Mouse (Mus musculus) stomach, embryonic 15.5 days (tissue): ENCODE results near the gene Olfr661. TPM values are rescaled to one million over a fixed set of nuclear protein-coding genes. Genes with fewer than 3 reads are reported as not detected.
A peak's percentile ranks its signal among the peaks of the same experiment; 100 is the strongest.

Experiments used
- ATAC-seq: fragments of 200-750 bp; cut with Nextera tagmentation; 2 replicates; pipeline ENCODE4 v1.8.0; 2017; ENCODE audit warnings: low read depth, moderate number of reproducible peaks, moderate TSS enrichment; ENCODE audit not compliant: insufficient read depth, low FRiP score
- H3K27ac ChIP-seq: fragments of 300-500 bp; sonication (generic); 2 replicates; pipeline ENCODE4 v1.5.1; 2015; ENCODE audit warnings: mild to moderate bottlenecking, inconsistent platforms
- H3K27me3 ChIP-seq: fragments of 300-500 bp; sonication (generic); replicated peaks from 2 replicates; pipeline ENCODE4 v1.6.1; 2015; ENCODE audit warnings: inconsistent platforms
- H3K36me3 ChIP-seq: fragments of 300-500 bp; sonication (generic); 2 replicates; pipeline ENCODE4 v1.6.1; 2015; ENCODE audit warnings: inconsistent platforms
- H3K4me1 ChIP-seq: fragments of 300-500 bp; sonication (generic); 2 replicates; pipeline ENCODE4 v1.6.1; 2015; ENCODE audit warnings: inconsistent platforms
- H3K4me2 ChIP-seq: fragments of 300-500 bp; sonication (generic); 2 replicates; pipeline ENCODE4 v1.6.1; 2015; ENCODE audit warnings: mild to moderate bottlenecking, inconsistent platforms
- H3K4me3 ChIP-seq: fragments of 300-500 bp; sonication (generic); replicated peaks from 2 replicates; pipeline ENCODE4 v1.5.1; 2015; ENCODE audit warnings: inconsistent platforms
- H3K9ac ChIP-seq: fragments of 300-500 bp; sonication (generic); 2 replicates; pipeline ENCODE4 v1.6.1; 2015; ENCODE audit warnings: inconsistent platforms
- H3K9me3 ChIP-seq: fragments of 300-500 bp; sonication (generic); 2 replicates; pipeline ENCODE4 v1.6.1; 2016; ENCODE audit warnings: inconsistent platforms
- WGBS: fragments of 180-500 bp; shearing (Covaris S2); methylation state at CpG from one replicate; pipeline ENCODE4 v1.1.7; 2015; 5-methylcytosine and 5-hydroxymethylcytosine counted together
- polyA plus RNA-seq: library from polyadenylated mRNA; unstranded; fragments of >200 nt; fragmentation: Nextera tagmentation; extraction: Ambion mirVana; gene quantifications from 2 replicates; pipeline ENCODE4 v1.2.1, GENCODE M21; 2015

Gene Olfr661
- not detected in 2 replicates for polyA plus RNA-seq

- Histone ChIP-seq H3K9ac (no peak within 1 kb of the TSS), H3K27me3 (no peaks in the 10 kb centered on the region), H3K27ac (no peak within 1 kb of the TSS), H3K4me1 (no peaks in the 10 kb centered on the region), H3K4me3 (no peak within 1 kb of the TSS), H3K9me3 (no peaks in the 10 kb centered on the region), H3K36me3 (no peaks in the 10 kb centered on the region), H3K4me2 (no peak within 1 kb of the TSS)
- 83% methylated on average over 2 of the region's 2 CpGs for WGBS
- ATAC-seq: no peak
These were observed at the start of gene Olfr661 for GRCm38 (mm10) chr7:104686201-104686600. Gene Olfr661, plus strand, starts transcription at chr7:104686501.

- 23% methylated on average over 21 of the region's 22 CpGs for WGBS
- no peak within 1 kb of the TSS for H3K27ac ChIP-seq
- no peaks in the 10 kb centered on the region for H3K27me3 ChIP-seq
- ATAC-seq: no peak
- H3K9ac ChIP-seq: no peak within 1 kb of the TSS
- H3K4me3 ChIP-seq: peak within 1 kb of the TSS; percentile 23
- no peaks in the 10 kb centered on the region for H3K9me3 ChIP-seq
- H3K4me2 ChIP-seq: peak within 1 kb of the TSS; percentile 45
- no peaks in the 10 kb centered on the region for H3K4me1 ChIP-seq
- H3K36me3 ChIP-seq: no peaks in the 10 kb centered on the region
These were observed 39.3 kb upstream of the Olfr661 start, which contains the start of gene Olfr658 for GRCm38 (mm10) chr7:104646841-104647482. Gene Olfr658, minus strand, starts transcription at chr7:104647305.

GRCm38 (mm10) chr7:104666453-104666852 lies 19.8 kb upstream of the Olfr661 start, which contains the start of gene Olfr659:
Gene Olfr659, plus strand, starts transcription at chr7:104666753.
- Histone ChIP-seq H3K9ac (no peak within 1 kb of the TSS), H3K4me1 (no peaks in the 10 kb centered on the region), H3K4me2 (no peak within 1 kb of the TSS), H3K27me3 (no peaks in the 10 kb centered on the region), H3K9me3 (no peaks in the 10 kb centered on the region), H3K36me3 (no peaks in the 10 kb centered on the region), H3K4me3 (no peak within 1 kb of the TSS), H3K27ac (no peak within 1 kb of the TSS)
- no peak for ATAC-seq
- WGBS: 85% methylated on average over 3 of the region's 3 CpGs

Other genes with a start within 250 kb of the Olfr661 start
- gene Trim30a, start 221.3 kb upstream of the Olfr661 start, polyA plus RNA-seq: 1.8 and 2.2 TPM in 2 replicates
- 0.64 and 0.74 TPM in 2 replicates for gene Trim30d, start 178.7 kb upstream of the Olfr661 start, polyA plus RNA-seq
- not detected in 2 replicates for gene Olfr651, start 136.4 kb upstream of the Olfr661 start, polyA plus RNA-seq
- gene Olfr652, start 125.6 kb upstream of the Olfr661 start, polyA plus RNA-seq: not detected in 2 replicates
- gene Olfr653, start 109.2 kb upstream of the Olfr661 start, polyA plus RNA-seq: not detected in 2 replicates
- gene Olfr654, start 99.5 kb upstream of the Olfr661 start, polyA plus RNA-seq: not detected in 2 replicates
- gene Olfr655, start 84.7 kb upstream of the Olfr661 start, polyA plus RNA-seq: not detected in 2 replicates
- gene Olfr656, start 72.5 kb upstream of the Olfr661 start, polyA plus RNA-seq: not detected in 2 replicates
- not detected in 2 replicates for gene Olfr657, start 61.7 kb upstream of the Olfr661 start, polyA plus RNA-seq
- gene Olfr658, start 39.2 kb upstream of the Olfr661 start, polyA plus RNA-seq: not detected in 2 replicates
- gene Olfr659, start 19.7 kb upstream of the Olfr661 start, polyA plus RNA-seq: not detected in 2 replicates
- gene Usp17le, start 91.0 kb downstream of the Olfr661 start, polyA plus RNA-seq: not detected in 2 replicates
- gene Usp17lb, start 156.1 kb downstream of the Olfr661 start, polyA plus RNA-seq: not detected in 2 replicates
- not detected in 2 replicates for gene Usp17la, start 170.5 kb downstream of the Olfr661 start, polyA plus RNA-seq
- gene Olfr665, start 191.5 kb downstream of the Olfr661 start, polyA plus RNA-seq: not detected in 2 replicates
- gene Olfr666, start 209.5 kb downstream of the Olfr661 start, polyA plus RNA-seq: not detected in 2 replicates
- gene Olfr667, start 235.0 kb downstream of the Olfr661 start, polyA plus RNA-seq: not detected in 2 replicates
- not detected in 2 replicates for gene Olfr668, start 241.6 kb downstream of the Olfr661 start, polyA plus RNA-seq
- gene Olfr669, start 247.7 kb downstream of the Olfr661 start, polyA plus RNA-seq: not detected in 2 replicates